Mouse (Mus musculus) gastrocnemius, adult 2 months (tissue): ENCODE data around the gene Slc31a2. TPM values are rescaled to one million over a fixed set of nuclear protein-coding genes. Genes with fewer than 3 reads are reported as not detected.

Experiments used
- DNase-seq: peaks from one replicate; pipeline ENCODE4 v3.0.0; 2022
- H3K27ac ChIP-seq: fragments of 200-600 bp; 2 replicates; pipeline ENCODE4 v1.8.1; 2022; ENCODE audit warnings: mild to moderate bottlenecking
- H3K4me3 ChIP-seq: fragments of 200-600 bp; 2 replicates; pipeline ENCODE4 v1.8.1; 2022; ENCODE audit warnings: mild to moderate bottlenecking, moderate library complexity
- CTCF ChIP-seq: fragments of 200-600 bp; IDR thresholded peaks from 2 replicates; pipeline ENCODE4 v1.8.1; 2022; ENCODE audit warnings: antibody characterized with exemption, mild to moderate bottlenecking, moderate library complexity
- intact Hi-C: fragments of 180-260 bp; cut with DNase I; formaldehyde crosslinking; loops from one replicate; pipeline ENCODE4 v1.15.1; 2025
- long read RNA-seq, 2 experiments: library from polyadenylated mRNA; stranded (forward); transcript quantifications; one replicate each; pipeline ENCODE4 v2.0.0; 2021
- total RNA-seq, 2 experiments: library from RNA; stranded (reverse); gene quantifications; 2 replicates each; pipeline ENCODE4 v1.2.3; 2021

Slc31a2 gene
- total RNA-seq, result 1 to 10 TPM; 5.8 to 8.9 TPM
- long read RNA-seq, experiment 1, transcript Slc31a2-201 (4 exons, 1,820 nt), result major isoform, 6 of 7 reads
- long read RNA-seq, experiment 1, partial matches to known transcripts, result 1 of 7 reads
- long read RNA-seq, experiment 1, other reads (novel, unspliced or antisense), result 0 of 7 reads
- long read RNA-seq, experiment 2, transcript Slc31a2-201 (4 exons, 1,820 nt), result major isoform, 5 of 7 reads
- long read RNA-seq, experiment 2, partial matches to known transcripts, result 1 of 7 reads
- long read RNA-seq, experiment 2, other reads (novel, unspliced or antisense), result 1 of 7 reads

DNA sequence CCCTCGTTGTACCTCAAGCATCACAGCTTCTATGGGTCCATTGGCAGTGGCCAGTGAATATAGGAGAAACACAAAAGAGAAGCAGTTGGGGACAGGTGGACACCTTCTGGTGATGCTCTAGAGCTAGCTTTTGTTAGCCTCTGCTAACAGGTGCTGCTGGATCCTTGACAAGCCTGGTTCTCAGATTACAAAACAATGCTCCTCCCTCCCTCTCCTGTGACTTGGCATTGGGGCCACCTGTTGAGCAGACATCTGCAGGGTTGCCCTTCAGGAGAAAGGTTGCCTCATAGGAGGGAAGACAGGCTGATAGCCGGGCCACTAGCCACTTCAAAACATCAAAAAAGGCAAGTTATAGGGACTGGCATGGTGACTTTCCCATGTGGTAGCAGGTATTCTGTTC, at the start of gene Slc31a2:
Gene Slc31a2 (plus strand): TSS at position 287 of the 400 bp plus-strand sequence.
- intact Hi-C loops, result no loop called here
- Histone ChIP-seq H3K4me3 (no peak within 1 kb of the TSS), H3K27ac (no peak within 1 kb of the TSS; the same call in 1 of the 2 replicates)
- no peak for DNase-seq
- no peak for TF ChIP-seq CTCF

DNA sequence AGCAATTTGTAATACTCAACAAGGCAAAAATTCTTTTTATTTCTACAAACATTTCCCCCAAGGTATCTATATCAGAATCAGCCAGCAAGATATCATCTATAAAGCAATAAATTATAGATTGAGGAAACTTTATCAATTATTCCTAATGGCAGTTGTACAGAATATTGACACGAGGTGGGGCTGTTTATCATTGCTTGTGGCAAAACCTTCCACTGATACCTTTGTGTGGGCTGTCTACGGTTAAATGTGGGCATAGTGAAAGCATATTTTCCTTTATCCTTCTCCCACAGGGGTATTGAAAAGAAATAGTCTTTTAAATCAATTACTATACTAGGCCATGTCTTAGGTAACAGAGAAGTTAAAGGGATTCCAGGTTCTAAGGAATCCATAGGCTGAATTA, 48.9 kb upstream of the Slc31a2 start:
- no peak for TF ChIP-seq CTCF
- intact Hi-C loops, result no loop called here
- H3K4me3 ChIP-seq, result no peak overlapping the region

DNA sequence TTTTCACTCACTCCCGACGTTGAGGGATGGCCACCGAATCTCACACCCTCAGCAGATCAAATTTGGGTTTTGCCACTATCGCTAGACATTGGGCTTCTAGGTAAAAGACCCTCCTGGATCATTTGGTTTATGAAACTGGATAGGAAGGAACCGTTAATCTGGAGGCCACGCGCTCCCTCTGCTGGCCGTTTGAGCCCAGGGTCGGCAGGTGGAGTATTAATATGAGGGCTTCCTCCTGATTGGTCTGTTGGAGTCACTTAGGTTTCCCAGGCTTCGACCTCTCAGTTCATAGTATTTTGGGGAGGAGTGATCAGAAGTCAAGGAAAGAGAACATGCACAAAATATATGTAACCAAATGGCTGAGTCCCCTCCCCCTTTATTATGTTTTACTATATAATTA, 34.0 kb upstream of the Slc31a2 start:
- intact Hi-C loops, result no loop called here

More for the DNA sequence above, 48.9 kb upstream of the Slc31a2 start:
- H3K27ac ChIP-seq, result no peak overlapping the region
- DNase-seq, result no peak

DNA sequence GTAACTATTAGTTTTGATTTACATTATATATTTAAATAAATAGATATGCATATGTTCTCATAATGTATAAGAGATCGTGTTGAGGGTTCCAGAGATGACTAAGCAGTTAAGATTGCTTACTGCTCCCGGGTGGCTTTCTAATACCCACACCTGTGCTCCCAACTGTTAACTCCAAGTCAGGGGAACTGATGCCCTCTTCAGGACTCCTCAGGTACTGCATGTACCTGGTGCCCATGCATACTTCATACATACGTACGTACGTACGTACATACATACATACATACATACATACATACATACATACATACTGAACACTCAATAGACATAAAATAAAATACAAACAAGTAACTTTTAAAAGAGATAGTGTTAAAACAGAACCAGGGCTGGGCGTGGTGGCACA, 32.9 kb upstream of the Slc31a2 start:
- DNase-seq, result no peak
- intact Hi-C loops, result no loop called here
- no peak overlapping the region for H3K4me3 ChIP-seq
- peak; percentile 61 for TF ChIP-seq CTCF
- H3K27ac ChIP-seq, result no peak overlapping the region

More for the DNA sequence above, 34.0 kb upstream of the Slc31a2 start:
- DNase-seq, result peak; percentile 63
- TF ChIP-seq CTCF, result peak; percentile 70
- H3K4me3 ChIP-seq, result no peak overlapping the region
- no peak overlapping the region for H3K27ac ChIP-seq

DNA sequence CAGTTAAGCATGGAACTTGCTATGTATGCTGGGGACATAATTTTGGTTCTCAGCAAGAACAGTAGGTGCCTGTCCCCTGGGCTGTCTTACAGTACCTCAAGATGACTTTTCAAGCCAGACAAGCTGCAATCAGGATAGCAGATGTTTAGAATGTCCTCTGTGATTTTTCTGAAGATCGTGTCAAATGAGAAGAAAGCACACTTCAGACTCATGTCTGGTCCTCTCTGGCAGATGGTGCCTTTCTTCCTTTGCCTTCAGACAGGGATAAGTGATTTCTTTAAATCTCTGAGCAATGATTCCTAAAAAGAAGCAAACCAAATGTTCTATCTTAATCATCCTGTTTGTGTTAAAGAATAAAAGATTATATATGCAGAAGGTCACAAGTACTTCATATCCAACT, 32.2 kb upstream of the Slc31a2 start:
- intact Hi-C loops, result no loop called here
- Histone ChIP-seq H3K4me3 (no peak overlapping the region), H3K27ac (no peak overlapping the region)
- DNase-seq, result no peak
- TF ChIP-seq CTCF, result no peak

DNA sequence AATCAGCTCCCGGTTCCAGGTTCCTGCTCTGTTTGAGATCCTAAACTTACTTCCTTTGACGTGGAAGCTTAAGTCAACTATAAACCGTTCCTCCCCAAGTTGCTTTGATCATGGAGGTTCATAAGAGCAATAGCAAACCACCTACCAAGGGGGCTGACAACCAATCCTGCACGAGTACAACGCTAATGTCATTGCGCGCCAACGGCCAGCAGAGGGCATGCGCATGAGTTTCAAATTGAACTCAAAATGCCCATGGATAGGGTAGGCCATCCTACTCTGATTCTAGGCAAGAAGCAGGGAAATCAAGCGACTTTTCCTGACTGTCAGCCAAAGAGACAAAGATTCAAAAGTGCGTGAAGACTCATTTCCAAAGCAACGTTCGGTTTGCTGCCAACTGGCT, 31.6 kb upstream of the Slc31a2 start, which contains the start of gene Zfp37:
Gene Zfp37 (minus strand): TSS at position 279 of the 400 bp plus-strand sequence.
- intact Hi-C loops, result no loop called here
- DNase-seq, result no peak
- Histone ChIP-seq H3K4me3 (no peak within 1 kb of the TSS), H3K27ac (no peak within 1 kb of the TSS)
- TF ChIP-seq CTCF, result 0 out of 2 replicates have a peak, but pooled peaks have one; percentile 18

DNA sequence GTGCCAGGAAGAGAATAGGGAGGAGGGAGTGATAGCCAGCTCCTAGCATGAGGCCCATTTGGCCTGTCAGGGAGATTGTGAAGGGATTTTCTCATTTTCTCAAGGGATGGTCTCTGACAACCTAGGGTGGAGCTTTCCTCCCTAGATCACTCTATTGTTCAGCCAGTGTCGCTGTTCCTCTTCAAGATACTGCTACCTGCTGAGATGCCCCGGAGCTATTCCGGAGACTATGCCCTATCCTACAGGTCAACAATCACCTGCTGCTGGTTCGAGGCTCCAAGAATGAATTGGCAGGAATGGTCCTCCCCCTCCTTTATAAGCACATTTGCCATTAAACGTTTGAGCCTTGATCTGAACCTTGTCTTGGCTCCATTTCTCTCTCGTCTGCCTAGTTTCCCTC, 21.8 kb upstream of the Slc31a2 start:
- no peak for TF ChIP-seq CTCF
- Histone ChIP-seq H3K4me3 (no peak overlapping the region), H3K27ac (no peak overlapping the region)
- DNase-seq, result no peak
- intact Hi-C loops, result no loop called here

DNA sequence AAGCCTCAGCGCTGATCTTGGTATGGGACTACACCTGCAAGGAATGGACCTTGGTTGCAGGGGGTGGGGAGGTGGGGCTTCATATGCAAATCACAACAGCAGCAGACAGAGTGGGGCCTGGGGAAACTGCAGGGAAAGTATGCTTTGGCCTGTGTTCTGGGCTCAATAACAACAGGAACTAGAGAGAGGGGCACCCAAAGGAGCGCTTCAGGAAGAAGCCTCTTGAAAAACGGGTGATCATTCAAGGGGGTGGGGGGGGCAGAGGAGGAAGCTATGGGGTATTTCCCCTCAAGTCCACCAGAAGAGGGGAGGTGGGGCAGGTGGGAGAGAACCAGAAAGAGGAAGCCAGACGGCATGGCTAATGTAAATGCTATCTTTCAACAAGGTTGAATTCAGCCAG, 14.0 kb upstream of the Slc31a2 start:
- no peak overlapping the region for H3K4me3 ChIP-seq
- TF ChIP-seq CTCF, result no peak
- intact Hi-C loops, result no loop called here
- no peak for DNase-seq
- H3K27ac ChIP-seq, result no peak overlapping the region

DNA sequence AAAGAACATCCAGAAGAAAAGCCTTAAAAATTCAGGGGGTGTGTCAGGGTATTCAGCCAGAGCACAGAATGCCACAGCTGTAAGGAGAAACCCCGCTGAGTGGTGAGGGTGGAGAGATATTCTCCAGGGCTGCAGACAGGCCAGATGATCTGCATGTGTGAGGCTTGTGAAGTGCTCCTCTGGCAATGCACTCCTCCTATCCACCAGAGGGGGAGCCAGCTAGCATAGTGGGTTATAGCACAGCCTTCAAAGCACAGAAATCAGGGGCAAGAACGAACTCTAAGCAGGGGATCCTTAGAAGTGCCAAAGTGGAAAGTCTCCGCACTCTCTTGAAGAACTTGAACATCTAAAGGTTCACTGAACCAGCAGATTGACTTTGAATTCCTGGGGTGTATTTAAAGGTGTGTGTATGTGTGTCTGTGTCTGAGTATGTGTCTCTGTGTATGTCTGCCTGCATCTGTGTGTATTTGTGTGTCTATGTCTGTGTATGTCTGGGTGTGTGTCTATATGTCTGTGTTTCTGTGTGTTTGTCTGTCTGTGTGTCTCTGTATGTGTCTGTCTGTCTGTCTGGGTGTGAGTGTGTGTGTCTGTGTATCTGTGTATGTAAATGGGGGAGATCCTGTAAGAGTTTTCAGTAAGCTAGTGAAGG, 11.3 kb upstream of the Slc31a2 start:
- Histone ChIP-seq H3K4me3 (no peak overlapping the region), H3K27ac (no peak overlapping the region)
- intact Hi-C loops, result no loop called here
- no peak for DNase-seq
- TF ChIP-seq CTCF, result peak; percentile 14; the same call in 1 of the 2 replicates

DNA sequence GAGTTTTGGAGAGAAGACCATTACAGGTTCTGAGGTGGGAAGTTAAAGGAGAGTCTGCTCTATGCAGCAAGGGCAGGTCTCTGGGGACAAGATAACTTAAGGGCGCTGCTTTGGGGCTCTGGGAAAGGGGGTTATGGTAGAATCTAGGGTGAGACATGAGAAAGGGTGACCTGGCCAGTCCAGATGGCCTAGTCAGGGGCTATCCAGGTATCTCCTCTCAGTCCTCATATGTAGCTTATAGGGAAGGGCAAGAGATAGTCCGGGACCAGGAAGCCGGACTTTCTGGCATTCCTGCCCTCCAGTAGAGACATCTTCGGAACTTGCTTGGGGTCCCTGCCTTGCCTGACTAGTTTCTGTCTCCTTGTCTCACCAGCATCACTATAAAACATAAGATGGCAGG, 10.6 kb upstream of the Slc31a2 start:
- no peak for TF ChIP-seq CTCF
- Histone ChIP-seq H3K4me3 (no peak overlapping the region), H3K27ac (no peak overlapping the region)
- no peak for DNase-seq
- intact Hi-C loops, result no loop called here

DNA sequence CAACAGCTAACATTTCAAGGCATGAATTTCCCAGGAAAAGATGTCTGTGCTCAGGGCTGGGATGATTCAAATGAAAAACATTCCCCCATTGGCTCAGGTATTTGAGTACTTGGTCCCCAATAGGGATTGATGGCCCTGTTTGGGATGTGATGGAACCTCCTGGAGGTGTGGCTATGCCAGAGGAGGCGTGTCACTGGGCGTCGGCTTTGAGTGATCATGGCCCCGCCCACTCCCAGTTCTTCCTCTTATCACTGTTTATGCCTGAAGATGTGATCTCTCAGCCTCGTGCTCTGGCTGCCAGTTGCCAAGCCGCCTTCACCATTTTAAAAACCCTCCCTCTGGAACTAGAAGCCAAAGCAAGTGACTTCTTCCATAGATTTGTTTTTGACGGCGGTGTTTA, 7.8 kb upstream of the Slc31a2 start:
- no peak for TF ChIP-seq CTCF
- H3K4me3 ChIP-seq, result no peak overlapping the region
- no peak for DNase-seq
- intact Hi-C loops, result no loop called here
- no peak overlapping the region for H3K27ac ChIP-seq

DNA sequence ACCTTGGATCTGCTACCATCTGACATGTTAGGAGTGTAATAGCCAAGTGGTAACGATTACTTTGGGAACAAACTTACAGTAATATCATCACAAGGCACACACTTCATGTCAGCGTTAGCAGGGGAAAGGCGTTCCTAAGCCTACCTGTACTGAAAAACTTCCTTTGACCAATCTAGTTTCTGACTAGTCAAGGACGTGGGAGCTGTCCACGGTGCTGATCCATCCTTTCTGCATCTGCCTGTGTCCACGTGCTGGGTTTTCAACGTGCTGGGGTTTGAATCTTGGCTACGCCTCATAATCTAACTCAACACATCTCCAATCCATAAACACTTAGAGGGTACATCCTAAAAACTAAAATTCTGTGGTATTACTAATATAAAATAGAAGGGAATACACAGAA, 5.4 kb upstream of the Slc31a2 start:
- intact Hi-C loops, result no loop called here
- no peak overlapping the region for H3K4me3 ChIP-seq
- peak; percentile 34 for DNase-seq
- no peak overlapping the region for H3K27ac ChIP-seq
- no peak for TF ChIP-seq CTCF

DNA sequence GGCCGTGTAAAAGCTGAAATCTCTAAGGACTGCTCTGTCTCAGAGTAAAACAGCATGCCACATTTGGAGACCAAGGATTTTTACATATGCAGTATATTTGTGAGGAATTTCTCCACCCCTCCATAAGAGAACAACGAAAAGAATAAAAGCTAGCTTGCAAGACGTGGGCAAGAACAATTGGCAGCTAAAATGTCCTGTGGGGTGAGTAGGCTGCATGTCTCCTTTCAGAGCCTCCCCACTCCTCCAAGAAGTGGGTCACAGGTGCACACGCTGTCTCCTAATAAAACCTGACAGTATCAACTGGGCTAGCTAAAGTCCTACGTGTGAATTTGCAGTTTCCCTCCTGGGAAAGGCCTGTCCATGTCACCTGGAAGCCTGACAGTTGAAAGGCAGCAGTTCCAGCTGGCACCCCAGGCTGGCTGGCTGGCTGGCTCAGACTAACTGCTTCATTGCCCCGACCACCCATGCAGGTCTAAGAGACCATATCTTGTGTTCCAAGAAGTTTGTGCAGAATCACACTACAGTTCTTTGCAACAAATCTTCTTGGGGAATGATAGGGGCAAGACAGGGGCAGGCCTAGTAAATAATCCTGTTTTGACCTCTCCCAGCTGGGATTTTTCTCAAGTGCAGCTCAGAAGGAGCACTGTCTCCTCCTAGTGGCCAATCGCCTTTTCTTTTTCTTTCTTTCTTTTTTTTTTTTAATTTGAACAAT, 927 bp downstream of the Slc31a2 start:
- H3K4me3 ChIP-seq, result no peak overlapping the region
- DNase-seq, result peak; percentile 44
- H3K27ac ChIP-seq, result no peak overlapping the region; the same call in 1 of the 2 replicates
- intact Hi-C loops, result no loop called here
- peak; percentile 52 for TF ChIP-seq CTCF
